Comparison of ENCODE assay signal across 17 mouse cellular contexts in the genomic region with DNA sequence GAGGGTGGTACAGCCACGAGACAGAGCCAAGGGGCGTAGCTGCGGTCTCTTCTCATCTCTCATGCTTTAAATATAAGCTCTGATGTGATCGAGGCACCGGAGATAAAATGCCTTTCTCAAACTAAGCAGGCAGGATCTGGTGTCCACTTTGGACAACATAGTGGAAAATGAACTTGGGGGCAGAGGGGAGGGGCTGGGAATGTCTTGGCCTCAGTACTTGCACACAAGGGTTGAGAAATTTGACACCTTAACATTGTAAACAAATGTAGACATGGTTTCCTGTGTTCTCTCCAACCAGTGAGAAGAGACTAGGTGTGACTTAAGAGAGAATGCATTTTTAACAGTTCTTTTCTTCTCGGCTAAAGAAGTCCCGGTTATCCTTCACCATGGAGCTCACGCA. TPM values are rescaled to one million over a fixed set of nuclear protein-coding genes. Genes with fewer than 3 reads are reported as not detected.
DNase-seq lines count a peak whose midpoint lies in the region; ATAC-seq and TF ChIP-seq lines count a peak whose summit lies in the region.
"Had no signal": no experiment of that assay in that cellular context is flagged by ENCODE, and none has a peak within 500 bp of the region (broad histone marks: within the 10 kb centered on the region; RNA-seq: fewer than 3 reads in every experiment).

No protein-coding gene starts in this region.

- peak overlapping the region; percentile 33 for H3K4me2 ChIP-seq in heart, embryonic 16.5 days (ENCODE audit: low read depth, low read length)
- H3K4me2 ChIP-seq in lung, embryonic 15.5 days: no peak overlapping the region
- no peak overlapping the region for H3K4me2 ChIP-seq in stomach, postnatal 0 days (replicated peaks; ENCODE audit: low read depth)
- H3K4me2 ChIP-seq: liver, embryonic 12.5 days; midbrain, embryonic 15.5 days had no signal

- DNase-seq in heart, adult 18-20 months: no peak
- no peak for DNase-seq in lung, adult 2 months
- DNase-seq in fibroblast of lung, adult 2 months (ENCODE audit: low read depth): peak; percentile 39
- peak; percentile 23 for DNase-seq in stomach, postnatal 0 days (ENCODE audit: low spot score)
- no peak for DNase-seq in midbrain, embryonic 10.5 days (ENCODE audit: low spot score)
- DNase-seq: cerebellum, adult 11 months; right cerebral cortex, postnatal 4 days; thymus, postnatal 25 days had no signal

- H3K4me3 ChIP-seq in heart, embryonic 16.5 days (ENCODE audit: low read length): no peak overlapping the region
- no peak overlapping the region for H3K4me3 ChIP-seq in lung, embryonic 15.5 days
- H3K4me3 ChIP-seq in lung, adult 2 months (replicated peaks; ENCODE audit: extremely low read depth, low read depth, low read length): no peak overlapping the region
- no peak overlapping the region for H3K4me3 ChIP-seq in stomach, postnatal 0 days (ENCODE audit: low read depth, low read length)
- H3K4me3 ChIP-seq in midbrain, embryonic 10.5 days: no peak overlapping the region
- H3K4me3 ChIP-seq: liver, embryonic 12.5 days; midbrain, embryonic 15.5 days had no signal

- peak overlapping the region; percentile 2 for H3K27ac ChIP-seq in heart, embryonic 16.5 days (ENCODE audit: low read length)
- no peak overlapping the region for H3K27ac ChIP-seq in lung, embryonic 15.5 days
- H3K27ac ChIP-seq in stomach, postnatal 0 days (replicated peaks): peak overlapping the region; percentile 45; the same call in 1 of the 2 replicates
- no peak overlapping the region for H3K27ac ChIP-seq in midbrain, embryonic 10.5 days (replicated peaks)
- H3K27ac ChIP-seq: hindbrain, postnatal 0 days; liver, embryonic 12.5 days; midbrain, embryonic 15.5 days had no signal

- no peaks in the 10 kb centered on the region for H3K27me3 ChIP-seq in heart, embryonic 16.5 days (ENCODE audit: control insufficient read depth, insufficient read depth, low read length)
- H3K27me3 ChIP-seq in lung, embryonic 15.5 days: no peaks in the 10 kb centered on the region
- H3K27me3 ChIP-seq in stomach, postnatal 0 days (ENCODE audit: control insufficient read depth, insufficient read depth, low read length): no peaks in the 10 kb centered on the region
- no peaks in the 10 kb centered on the region for H3K27me3 ChIP-seq in midbrain, embryonic 10.5 days (ENCODE audit: low read depth, poor library complexity, severe bottlenecking)
- H3K27me3 ChIP-seq: liver, embryonic 12.5 days; midbrain, embryonic 15.5 days had no signal

- H3K9ac ChIP-seq in heart, embryonic 16.5 days (ENCODE audit: low read length): 0 out of 2 replicates have a peak overlapping the region, but pooled peaks have one; percentile 1
- H3K9ac ChIP-seq in lung, embryonic 15.5 days: peak overlapping the region; percentile 13; the same call in 1 of the 2 replicates
- no peak overlapping the region for H3K9ac ChIP-seq in stomach, postnatal 0 days (ENCODE audit: low read length)
- H3K9ac ChIP-seq: liver, embryonic 12.5 days; midbrain, embryonic 15.5 days had no signal

- ATAC-seq in heart, embryonic 16.5 days (replicated peaks; ENCODE audit: extremely low read depth, insufficient read depth, low FRiP score): no peak
- ATAC-seq in lung, embryonic 15.5 days (ENCODE audit: borderline replicate concordance, extremely low read depth, low FRiP score, low TSS enrichment): no peak
- peak; percentile 14; the same call in 1 of the 2 replicates for ATAC-seq in stomach, postnatal 0 days (ENCODE audit: low FRiP score, low TSS enrichment)
- ATAC-seq: hindbrain, postnatal 0 days; liver, embryonic 12.5 days; midbrain, embryonic 15.5 days had no signal

- no peaks in the 10 kb centered on the region for H3K36me3 ChIP-seq in heart, embryonic 16.5 days (ENCODE audit: control insufficient read depth, insufficient read depth)
- H3K36me3 ChIP-seq in lung, embryonic 15.5 days: no peaks in the 10 kb centered on the region
- H3K36me3 ChIP-seq in stomach, postnatal 0 days (ENCODE audit: control insufficient read depth, insufficient read depth, low read length): no peaks in the 10 kb centered on the region
- no peaks in the 10 kb centered on the region for H3K36me3 ChIP-seq in midbrain, embryonic 10.5 days
- H3K36me3 ChIP-seq: liver, embryonic 12.5 days; midbrain, embryonic 15.5 days had no signal

- 42% methylated on average over 8 of the region's 8 CpGs for WGBS in heart, embryonic 16.5 days
- 37% methylated on average over 8 of the region's 8 CpGs for WGBS in lung, embryonic 15.5 days
- WGBS in lung, adult 2 months: 45% methylated on average over 8 of the region's 8 CpGs
- 25% methylated on average over 8 of the region's 8 CpGs for WGBS in stomach, postnatal 0 days
- WGBS in midbrain, embryonic 10.5 days: 78% methylated on average over 8 of the region's 8 CpGs

- TF ChIP-seq EP300 in stomach, postnatal 0 days (optimal IDR thresholded peaks at IDR 0.05): no peak

- peaks cover 25% of the 10 kb centered on the region for H3K4me1 ChIP-seq in heart, embryonic 16.5 days (ENCODE audit: control insufficient read depth, insufficient read depth, low read length)
- peaks cover 20% of the 10 kb centered on the region for H3K4me1 ChIP-seq in lung, embryonic 15.5 days
- no peaks in the 10 kb centered on the region for H3K4me1 ChIP-seq in lung, adult 2 months (ENCODE audit: control insufficient read depth, insufficient read depth, low read length)
- H3K4me1 ChIP-seq in stomach, postnatal 0 days (replicated peaks; ENCODE audit: control insufficient read depth, insufficient read depth): 0 out of 2 replicates have a peak, but pooled peaks cover 9% of the 10 kb centered on the region
- peaks cover 22% of the 10 kb centered on the region for H3K4me1 ChIP-seq in midbrain, embryonic 10.5 days

- no peak for TF ChIP-seq CTCF in lung, adult 2 months (IDR thresholded peaks at IDR 0.05; ENCODE audit: insufficient read depth, low read length)
- no peak for TF ChIP-seq CTCF in stomach, postnatal 0 days (IDR thresholded peaks at IDR 0.05; ENCODE audit: low read depth)

- no peak for TF ChIP-seq POLR2A in lung, adult 2 months (IDR thresholded peaks at IDR 0.05; ENCODE audit: borderline replicate concordance, extremely low read depth, low read depth, low read length)

- H3K9me3 ChIP-seq in heart, embryonic 16.5 days (replicated peaks; ENCODE audit: control insufficient read depth, low read length): no peaks in the 10 kb centered on the region
- H3K9me3 ChIP-seq in lung, embryonic 15.5 days: no peaks in the 10 kb centered on the region
- no peaks in the 10 kb centered on the region for H3K9me3 ChIP-seq in stomach, postnatal 0 days (ENCODE audit: control insufficient read depth, low read length)
- no peaks in the 10 kb centered on the region for H3K9me3 ChIP-seq in midbrain, embryonic 10.5 days (replicated peaks)
- H3K9me3 ChIP-seq: liver, embryonic 12.5 days; midbrain, embryonic 15.5 days had no signal

RNA-seq across cellular contexts. Expression of a gene that starts 9.2 kb away (rescaled TPM):
- 67.3 and 71.3 TPM in 2 replicates for polyA plus RNA-seq in heart, embryonic 16.5 days (2015; fragmentation: Nextera tagmentation; extraction: Ambion mirVana)
- total RNA-seq in heart, adult 18-20 months (2021): 10 to 100 TPM; 54.2 to 54.3 TPM
- polyA plus RNA-seq in lung, embryonic 15.5 days (2015; fragmentation: Nextera tagmentation; extraction: Ambion mirVana): 75.7 and 76.9 TPM in 2 replicates
- 18.3 and 32.4 TPM in 2 replicates for polyA plus RNA-seq in lung, adult 2 months (2012; rRNA removed)
- polyA plus RNA-seq in stomach, postnatal 0 days (2015; fragmentation: Nextera tagmentation; extraction: Ambion mirVana): 63.8 and 66.5 TPM in 2 replicates
- polyA plus RNA-seq in midbrain, embryonic 10.5 days (2016; fragmentation: Nextera tagmentation; extraction: Ambion mirVana): 90.0 and 93.8 TPM in 2 replicates

RNA-seq across cellular contexts. Expression of a gene that starts 56.0 kb away (rescaled TPM):
- not detected in 2 replicates for polyA plus RNA-seq in heart, embryonic 16.5 days (2015; fragmentation: Nextera tagmentation; extraction: Ambion mirVana)
- total RNA-seq in heart, adult 18-20 months (2021): not detected
- not detected in 2 replicates for polyA plus RNA-seq in lung, embryonic 15.5 days (2015; fragmentation: Nextera tagmentation; extraction: Ambion mirVana)
- not detected in 2 replicates for polyA plus RNA-seq in lung, adult 2 months (2012; rRNA removed)
- polyA plus RNA-seq in stomach, postnatal 0 days (2015; fragmentation: Nextera tagmentation; extraction: Ambion mirVana): not detected in 2 replicates
- polyA plus RNA-seq in midbrain, embryonic 10.5 days (2016; fragmentation: Nextera tagmentation; extraction: Ambion mirVana): not detected in 2 replicates
- total RNA-seq: hindbrain, postnatal 0 days; left cerebral cortex, adult 18-20 months had no signal
- polyA plus RNA-seq: gonadal fat pad, adult 2 months; hindbrain, postnatal 0 days; large intestine, adult 2 months; liver, embryonic 12.5 days; midbrain, embryonic 15.5 days; neural tube, embryonic 11.5 days had no signal

Comparison
In these comparisons a context has a peak if more than half of its experiments do, and no peak if none do; other contexts are left out.
1. H3K27ac ChIP-seq: peak in heart, embryonic 16.5 days (single experiment) and stomach, postnatal 0 days (single experiment); none in lung, embryonic 15.5 days (single experiment) and midbrain, embryonic 10.5 days (single experiment).
2. DNase-seq: peak in fibroblast of lung, adult 2 months (single experiment) and stomach, postnatal 0 days (single experiment); none in heart, adult 18-20 months (0 of 2), lung, adult 2 months (single experiment) and midbrain, embryonic 10.5 days (single experiment).